Mouse (Mus musculus) layer of hippocampus, adult 2 months (tissue): ENCODE results near the gene Mthfd1l. TPM values are rescaled to one million over a fixed set of nuclear protein-coding genes. Genes with fewer than 3 reads are reported as not detected.
"Not testable (repeated sequence)": the region's sequence is repeated elsewhere in the genome, so short reads cannot be mapped to it uniquely, and the experiment has no call there.

ENCODE experiments used
- DNase-seq, 2 experiments: peaks; one replicate each; pipeline ENCODE4 v3.0.0; 2022; ENCODE audit warnings: low spot score in 2 of 2
- H3K27ac ChIP-seq: fragments of 200-600 bp; 2 replicates; pipeline ENCODE4 v1.8.1; 2022
- H3K4me3 ChIP-seq: fragments of 200-600 bp; 2 replicates; pipeline ENCODE4 v1.8.1; 2022; ENCODE audit warnings: mild to moderate bottlenecking
- CTCF ChIP-seq: fragments of 200-600 bp; conservative IDR thresholded peaks from 2 replicates; pipeline ENCODE4 v1.8.1; 2022; ENCODE audit warnings: antibody characterized with exemption, mild to moderate bottlenecking, moderate library complexity
- total RNA-seq, 2 experiments: library from RNA; stranded (reverse); gene quantifications; 2 replicates each; pipeline ENCODE4 v1.2.3; 2021

Gene Mthfd1l
- total RNA-seq, 2 experiments from 2014 or later = 8.2 to 9.2 TPM

DNA sequence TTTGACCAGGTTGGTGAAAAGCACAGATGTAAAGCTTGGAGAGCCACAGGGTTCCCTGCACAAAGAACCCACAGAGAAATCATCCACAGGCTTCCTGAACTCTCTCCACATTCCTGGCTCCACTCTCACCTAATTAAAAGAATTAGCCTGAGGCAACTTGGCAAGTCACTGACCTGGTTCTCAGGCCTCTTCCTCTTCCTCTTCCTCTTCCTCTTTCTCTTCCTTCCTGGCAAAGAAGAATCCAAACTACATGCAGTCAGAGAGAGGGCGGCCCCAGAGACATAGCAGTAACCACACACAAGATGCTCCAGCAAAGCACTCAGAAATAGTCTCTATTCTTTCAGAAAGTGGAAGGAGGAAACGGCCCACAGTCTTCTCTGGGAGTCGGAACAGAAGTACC, 201.8 kb downstream of the Mthfd1l start:
- no peak for DNase-seq
- no peak overlapping the region for H3K4me3 ChIP-seq
- no peak overlapping the region for H3K27ac ChIP-seq
- TF ChIP-seq CTCF = no peak

GRCm38 (mm10) chr10:4177285-4177684, 204.4 kb downstream of the Mthfd1l start:
- DNase-seq = no peak
- no peak overlapping the region for H3K4me3 ChIP-seq
- no peak for TF ChIP-seq CTCF
- H3K27ac ChIP-seq = no peak overlapping the region

DNA sequence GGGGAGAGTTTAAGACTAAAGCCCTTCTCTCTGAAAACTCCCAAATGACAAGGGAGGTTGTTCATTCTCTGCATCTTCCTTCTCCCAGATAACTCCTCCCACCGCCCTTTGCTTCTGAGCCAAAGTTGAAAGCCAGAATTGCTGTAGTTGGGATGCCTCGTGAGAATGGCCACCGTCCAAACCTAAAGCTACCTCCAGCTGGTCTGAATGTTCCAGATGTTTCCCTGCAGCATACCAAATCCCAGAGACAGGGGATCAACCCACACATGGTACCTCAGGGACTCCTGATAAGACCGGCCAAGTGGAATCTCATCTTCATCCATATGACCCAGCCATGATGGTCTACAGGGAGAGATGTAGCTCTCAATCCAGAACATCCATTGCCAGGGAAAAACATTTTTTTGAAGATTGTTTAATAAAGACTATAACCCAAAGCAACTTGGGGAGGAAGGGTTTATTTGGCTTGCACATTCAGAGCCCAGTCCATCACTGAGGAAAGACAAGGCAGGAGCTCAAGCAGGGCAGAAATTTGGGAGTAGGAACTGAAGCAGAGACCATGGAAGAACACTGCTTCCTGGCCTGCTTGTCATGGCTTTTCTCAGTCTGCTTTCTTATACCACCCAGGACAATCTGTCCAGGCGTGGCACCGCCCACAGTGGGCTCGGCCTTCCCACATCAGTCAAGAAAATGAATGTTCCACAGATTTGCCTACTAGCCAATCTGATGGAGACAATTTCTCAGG, 206.3 kb downstream of the Mthfd1l start:
- no peak for DNase-seq
- no peak for TF ChIP-seq CTCF
- Histone ChIP-seq H3K4me3 (no peak overlapping the region), H3K27ac (no peak overlapping the region)

DNA sequence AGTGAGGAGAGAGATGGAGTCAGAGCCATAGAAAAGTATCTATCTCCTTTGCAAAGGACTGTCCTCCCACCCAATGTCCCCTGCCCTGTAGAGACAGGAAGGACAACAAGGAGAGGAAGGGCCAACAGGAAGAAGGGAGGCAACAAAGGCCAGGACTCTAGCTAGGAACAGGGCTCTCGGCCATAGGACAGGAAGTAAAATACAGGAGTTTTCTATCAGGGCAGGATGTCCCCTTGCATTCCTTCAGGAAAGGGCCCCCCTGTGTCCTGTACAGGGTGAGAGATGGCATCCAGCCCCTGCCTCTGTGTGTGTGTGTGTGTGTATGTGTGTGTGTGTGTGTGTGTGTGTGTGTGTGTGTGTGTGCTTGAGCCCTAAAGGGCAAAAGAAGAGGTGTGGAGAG, 209.0 kb downstream of the Mthfd1l start:
- Histone ChIP-seq H3K27ac (no peak overlapping the region), H3K4me3 (no peak overlapping the region)
- no peak for DNase-seq
- no peak for TF ChIP-seq CTCF

DNA sequence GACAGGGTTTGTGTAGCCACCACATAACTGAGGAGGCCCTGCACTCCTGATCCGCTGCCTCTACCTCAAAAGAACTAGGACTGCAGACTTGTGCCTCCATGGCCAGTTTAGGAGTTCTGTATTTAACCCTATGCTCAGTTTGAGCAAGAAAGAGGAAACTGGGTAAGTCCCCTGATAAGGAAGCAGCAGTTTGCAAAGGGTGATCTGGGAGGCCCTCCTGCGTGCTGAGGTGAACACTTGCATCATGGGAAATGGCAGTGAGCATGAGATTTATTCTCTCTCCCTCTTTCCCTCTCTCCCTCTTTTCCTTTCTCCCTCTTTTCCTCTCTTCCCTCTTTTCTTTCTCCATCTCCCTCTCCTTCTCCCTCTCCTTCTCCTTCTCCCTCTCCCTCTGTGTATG, 209.5 kb downstream of the Mthfd1l start:
- H3K4me3 ChIP-seq = no peak overlapping the region
- H3K27ac ChIP-seq = no peak overlapping the region
- no peak for TF ChIP-seq CTCF
- DNase-seq = no peak

DNA sequence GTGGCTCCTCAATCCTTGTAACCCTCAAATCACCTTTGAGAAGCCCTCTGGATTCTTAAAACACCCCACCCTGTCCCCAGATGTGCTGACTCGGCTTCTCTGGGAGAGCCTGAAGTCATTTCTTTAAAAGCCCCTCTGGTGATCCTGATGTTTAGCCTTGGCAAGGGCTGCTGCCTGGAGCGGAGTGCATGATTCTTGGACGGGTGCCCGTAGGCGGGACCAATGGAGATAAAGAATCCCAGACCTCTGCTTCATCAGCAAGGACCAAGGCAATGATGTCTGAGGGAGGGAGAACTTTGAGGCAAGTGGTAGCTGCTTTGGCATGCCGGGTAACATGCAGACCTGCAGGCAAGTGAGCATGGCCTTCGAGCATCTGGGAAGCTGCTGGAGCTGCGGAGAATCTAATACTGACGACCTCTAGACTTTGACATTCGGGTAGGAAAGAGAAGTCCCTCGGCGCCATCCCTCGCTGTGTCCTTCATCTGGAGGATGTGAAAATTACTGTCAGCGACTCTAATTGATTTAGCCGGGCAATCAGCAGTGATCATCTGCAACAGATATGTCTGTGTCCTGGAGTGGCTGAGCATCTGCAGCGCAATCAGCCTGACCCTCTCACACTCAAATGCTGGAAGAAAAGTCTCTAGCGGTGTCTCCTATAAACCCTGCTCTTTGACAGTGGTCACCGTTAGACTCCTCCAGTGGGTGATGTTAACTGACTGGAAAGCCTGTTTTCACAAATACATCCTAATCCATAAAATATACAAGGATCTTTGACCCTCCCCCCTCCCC, 215.9 kb downstream of the Mthfd1l start:
- H3K4me3 ChIP-seq = no peak overlapping the region
- no peak overlapping the region for H3K27ac ChIP-seq
- no peak for DNase-seq
- TF ChIP-seq CTCF = no peak

- Histone ChIP-seq H3K4me3 (no peak overlapping the region), H3K27ac (no peak overlapping the region)
- DNase-seq = no peak
- no peak for TF ChIP-seq CTCF
These were observed 216.5 kb downstream of the Mthfd1l start for GRCm38 (mm10) chr10:4189422-4189821.

- DNase-seq = no peak
- no peak for TF ChIP-seq CTCF
- no peak overlapping the region for H3K4me3 ChIP-seq
- H3K27ac ChIP-seq = no peak overlapping the region
These were observed 226.1 kb downstream of the Mthfd1l start for GRCm38 (mm10) chr10:4198978-4199377.

DNA sequence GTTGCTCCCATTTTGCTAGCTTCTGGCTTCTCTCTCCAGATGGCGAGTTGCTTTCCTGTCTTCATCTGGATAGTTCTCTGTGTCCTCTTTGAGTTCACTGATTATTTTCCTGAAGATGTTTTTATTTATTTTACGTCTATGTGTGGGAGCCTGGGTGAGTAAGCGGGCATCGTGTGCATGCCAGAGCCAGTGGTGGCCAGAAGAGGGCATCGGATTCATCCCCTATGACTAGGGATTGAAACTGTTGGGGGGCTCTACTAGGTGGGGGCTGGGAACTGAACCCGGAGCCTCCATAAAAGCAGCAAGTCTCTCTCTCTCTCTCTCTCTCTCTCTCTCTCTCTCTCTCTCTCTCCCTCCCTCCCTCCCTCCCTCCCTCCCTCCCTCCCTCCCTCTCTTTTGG, 227.0 kb downstream of the Mthfd1l start:
- Histone ChIP-seq H3K27ac (no peak overlapping the region), H3K4me3 (no peak overlapping the region)
- DNase-seq = no peak
- no peak for TF ChIP-seq CTCF

DNA sequence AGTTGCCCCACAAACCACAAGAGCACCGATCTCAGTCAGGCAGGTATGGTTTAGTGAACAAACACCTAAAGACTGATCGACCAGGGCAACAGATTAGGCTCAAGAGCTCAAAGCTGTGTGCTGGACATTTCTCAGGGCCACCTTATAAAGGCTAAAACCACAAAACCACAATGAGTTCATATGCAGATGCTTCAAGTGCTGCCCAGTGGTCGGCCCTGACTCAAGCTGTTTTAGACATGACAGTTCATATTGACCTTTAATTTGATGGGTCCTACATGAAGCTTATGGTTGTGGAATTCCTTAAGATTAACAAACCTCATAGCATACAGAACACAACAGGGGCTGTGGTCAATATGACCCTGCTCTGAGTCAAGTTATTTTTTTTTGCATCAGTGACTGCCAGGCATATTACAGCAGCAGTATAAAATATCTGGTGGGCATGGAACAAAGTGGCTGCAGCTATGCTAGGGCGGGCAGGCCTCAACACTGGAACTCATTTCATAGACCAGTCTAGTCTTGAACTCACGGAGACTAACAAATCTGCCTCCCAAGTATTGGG, 227.7 kb downstream of the Mthfd1l start:
- no peak for DNase-seq
- no peak for TF ChIP-seq CTCF
- Histone ChIP-seq H3K4me3 (no peak overlapping the region), H3K27ac (no peak overlapping the region)

- H3K4me3 ChIP-seq = no peak overlapping the region
- TF ChIP-seq CTCF = no peak
- no peak overlapping the region for H3K27ac ChIP-seq
- no peak for DNase-seq
These were observed 228.2 kb downstream of the Mthfd1l start for GRCm38 (mm10) chr10:4201141-4201540.

DNA sequence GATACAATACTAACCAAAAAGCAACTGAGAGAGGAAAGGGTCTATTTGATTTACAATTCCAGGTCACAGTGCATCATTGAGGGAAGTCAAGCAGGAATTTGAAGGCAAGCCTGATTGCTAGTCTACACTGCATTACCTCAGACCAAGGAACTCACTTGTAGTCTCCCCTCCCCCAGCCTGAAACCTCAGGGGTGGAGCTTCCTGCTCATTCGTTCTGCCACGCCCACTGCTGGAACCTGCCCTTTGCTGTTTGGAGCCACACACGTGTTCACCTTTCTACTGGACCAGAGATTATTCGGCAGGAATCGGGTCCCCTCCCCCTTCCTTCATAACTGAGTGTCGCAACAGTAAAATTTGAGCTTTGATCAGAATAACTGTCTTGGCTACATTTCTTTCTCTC, 230.7 kb downstream of the Mthfd1l start:
- not testable (repeated sequence) for DNase-seq, H3K4me3 ChIP-seq, H3K27ac ChIP-seq

- no peak for TF ChIP-seq CTCF
- DNase-seq = no peak
- Histone ChIP-seq H3K27ac (no peak overlapping the region), H3K4me3 (no peak overlapping the region)
These were observed 236.1 kb downstream of the Mthfd1l start for GRCm38 (mm10) chr10:4209040-4209439.
